Mouse (Mus musculus): ENCODE measurements at regions not wholly inside any gene's neighbourhood (a gene's known extent, or its start where the extent isn't known, plus 50 kb on each side); places are given as distances from the start of the nearest gene placed in this dataset.

DNA sequence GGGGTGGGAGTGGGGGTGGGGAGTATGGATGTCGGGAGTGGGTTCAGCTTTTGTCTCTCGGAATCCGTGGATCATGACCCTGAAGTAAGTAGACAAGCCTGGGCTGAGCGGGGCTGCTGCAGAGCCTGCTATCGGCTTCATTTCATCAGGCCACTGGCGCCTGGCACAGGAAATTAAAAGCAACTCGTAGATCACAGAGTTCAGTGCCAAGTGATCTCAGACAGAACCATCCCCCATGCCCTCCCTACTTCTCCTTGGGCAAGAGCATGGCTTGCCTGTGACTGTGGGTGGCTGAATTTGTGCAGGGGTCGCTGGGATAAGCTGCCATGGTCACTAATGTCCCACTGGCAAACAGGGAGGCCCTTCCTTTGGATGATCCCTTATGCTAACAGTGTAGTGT is 161.3 kb upstream of the Il12b start:
- DNase-seq = no peak

DNA sequence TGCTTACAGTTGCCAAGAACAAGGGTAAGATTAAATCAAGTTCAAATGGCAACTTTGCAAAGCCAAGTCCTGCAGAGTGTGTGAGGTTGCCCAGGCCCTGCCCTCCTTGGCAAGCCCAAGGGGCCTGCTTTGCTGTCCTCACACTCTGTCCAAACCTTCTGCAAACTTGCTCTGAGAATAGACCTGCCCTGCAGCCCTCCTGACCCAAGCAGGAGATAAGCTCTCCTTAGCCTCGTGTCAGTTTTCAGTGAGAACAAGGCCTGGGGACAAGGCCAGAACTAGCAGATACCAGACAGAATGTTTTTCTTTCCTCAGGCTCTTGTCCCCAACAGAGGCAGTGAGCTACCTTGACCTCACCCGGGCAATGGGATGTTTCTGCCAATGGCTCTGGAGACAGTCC is 156.7 kb upstream of the Il12b start:
- no peak for DNase-seq

DNA sequence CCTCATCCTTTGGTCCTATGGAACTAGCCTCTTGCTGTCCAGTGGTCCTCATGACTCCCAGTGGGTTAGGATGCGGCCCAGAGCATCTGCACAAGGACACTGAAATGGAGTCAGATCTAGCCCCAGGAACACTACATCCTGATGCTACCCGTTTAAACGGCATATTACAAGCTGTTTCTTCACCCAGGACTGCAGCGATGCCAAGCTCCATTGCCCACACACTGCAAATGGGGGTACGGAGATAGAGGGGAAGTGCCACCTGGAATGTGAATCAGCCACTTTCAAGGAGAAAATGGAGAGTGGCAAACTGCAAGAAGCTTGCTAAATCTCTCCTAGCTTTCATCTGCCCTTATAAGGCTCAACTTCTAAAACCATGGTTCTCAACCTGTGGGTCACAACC is 148.0 kb upstream of the Il12b start:
- DNase-seq = no peak

DNA sequence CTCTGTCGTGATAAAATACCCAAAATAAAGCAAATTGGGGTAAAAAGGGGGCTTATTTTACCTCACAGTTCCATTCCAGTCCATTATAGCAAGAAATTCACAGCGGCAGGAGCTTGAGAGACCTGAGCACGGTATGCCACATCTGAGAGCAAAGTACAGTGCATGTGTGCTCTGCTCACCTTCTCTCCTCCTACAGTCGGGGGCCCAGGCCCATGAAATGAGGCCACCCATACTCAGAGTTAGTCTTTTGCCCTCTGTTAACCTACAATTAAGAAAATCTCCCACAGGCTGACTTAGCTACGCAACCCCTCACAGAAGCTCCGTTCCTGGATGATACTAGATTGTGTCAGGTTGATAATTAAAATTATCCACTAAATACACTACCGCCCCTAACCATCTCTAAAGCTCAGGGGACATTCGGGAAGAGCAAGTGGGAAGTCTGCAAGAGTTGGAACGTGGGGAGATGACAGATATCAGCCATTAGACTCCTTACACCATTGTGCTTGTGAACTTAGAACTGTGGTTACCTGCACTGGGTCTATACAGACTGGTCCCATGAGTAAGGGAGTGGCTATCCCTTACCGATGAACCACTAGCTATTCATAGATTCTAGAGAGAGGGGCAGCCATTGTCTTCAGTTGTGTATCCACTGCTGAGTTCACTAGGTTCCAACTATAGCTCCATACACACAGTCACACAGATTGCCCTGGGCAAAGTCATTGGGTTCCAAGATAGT is 139.3 kb upstream of the Il12b start:
- no peak for DNase-seq

DNA sequence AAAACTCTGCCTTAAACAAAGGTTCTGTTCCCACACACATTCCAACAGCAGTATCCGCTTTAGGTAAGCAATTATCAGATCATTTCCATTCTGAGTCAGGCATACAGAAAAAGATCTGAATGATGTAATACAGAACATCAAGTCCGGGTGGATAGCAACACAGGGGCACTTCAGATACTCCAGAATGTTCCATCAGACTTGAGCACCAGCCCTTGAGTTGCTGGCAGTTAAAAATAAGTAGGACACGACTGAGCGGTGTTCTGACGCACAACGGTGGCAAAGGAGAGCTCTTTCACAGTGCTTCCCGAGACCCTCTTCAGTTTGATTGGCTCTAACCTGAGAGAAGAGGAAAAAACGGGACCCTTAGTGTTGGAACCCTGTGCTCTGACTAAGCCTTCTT is 138.2 kb upstream of the Il12b start:
- DNase-seq = no peak

DNA sequence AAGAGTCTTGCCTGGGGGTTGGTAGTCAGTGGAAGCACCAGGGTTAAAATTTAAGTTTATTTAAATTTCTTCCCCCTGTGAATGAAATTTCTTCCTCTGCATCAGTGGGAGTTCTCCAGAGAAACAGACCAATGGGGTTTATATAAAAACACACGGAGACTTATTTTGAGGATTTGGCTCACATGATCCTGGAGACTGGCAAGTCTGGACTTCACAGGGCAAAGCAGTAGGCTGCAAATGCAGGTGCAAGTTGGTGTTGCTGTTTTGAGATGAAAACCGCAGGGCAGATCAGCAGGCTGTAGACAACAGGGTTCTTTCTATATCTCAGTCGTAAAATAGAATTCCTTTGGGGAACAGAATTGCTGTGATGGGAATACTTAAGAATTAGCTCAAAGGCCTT is 137.3 kb upstream of the Il12b start:
- no peak for DNase-seq

DNA sequence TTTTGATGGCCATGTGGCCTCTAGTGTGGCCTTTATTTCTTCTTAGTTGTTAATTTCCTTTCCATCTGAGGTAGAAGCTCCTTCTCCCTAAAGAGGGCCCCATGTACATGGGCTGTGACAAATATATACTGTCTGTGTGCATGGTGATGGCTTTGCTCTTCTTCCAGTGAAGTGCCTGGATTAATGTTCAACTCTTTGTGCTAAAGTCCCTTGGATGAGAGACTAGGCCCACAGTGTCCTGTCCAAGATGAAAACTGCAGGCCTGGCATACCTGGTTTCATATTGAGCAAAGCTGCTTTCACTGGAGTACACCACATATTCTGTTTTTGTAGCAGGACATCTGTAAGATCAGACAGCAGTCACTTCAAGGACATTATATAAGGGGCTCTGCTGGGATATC is 127.6 kb upstream of the Il12b start:
- peak; percentile 31 to 49 for DNase-seq

DNA sequence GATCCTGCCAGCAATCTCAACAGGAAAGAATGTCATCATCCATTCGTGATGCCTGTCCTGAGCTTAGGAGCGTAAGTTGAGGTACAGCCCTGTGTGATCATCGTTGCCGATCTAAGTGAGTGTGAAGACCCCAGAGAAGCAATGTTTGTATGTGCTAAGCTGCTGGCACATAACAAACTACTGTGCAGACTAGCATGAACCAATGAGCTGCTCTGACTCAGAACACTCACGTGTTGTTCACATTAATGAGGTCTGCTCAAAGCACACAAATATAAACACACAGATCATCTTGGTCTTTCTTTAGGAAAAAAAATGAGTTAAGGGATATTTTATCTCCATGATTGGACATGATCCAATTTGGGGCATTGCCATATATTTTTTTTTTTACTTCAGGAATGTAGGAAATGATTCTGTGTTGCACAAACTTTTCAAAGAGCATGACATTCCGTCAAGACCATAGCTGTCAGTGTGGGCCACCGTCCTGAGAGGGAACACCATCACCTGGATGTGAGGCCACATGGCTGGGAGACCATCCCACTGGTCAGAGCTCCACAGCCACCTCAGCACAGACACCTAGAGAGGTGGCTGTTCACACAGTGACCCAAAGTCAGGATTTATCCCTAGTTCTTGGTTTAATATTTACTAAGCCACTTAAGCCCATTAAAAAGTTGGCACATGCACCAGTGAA is 121.2 kb upstream of the Il12b start:
- no peak for DNase-seq

DNA sequence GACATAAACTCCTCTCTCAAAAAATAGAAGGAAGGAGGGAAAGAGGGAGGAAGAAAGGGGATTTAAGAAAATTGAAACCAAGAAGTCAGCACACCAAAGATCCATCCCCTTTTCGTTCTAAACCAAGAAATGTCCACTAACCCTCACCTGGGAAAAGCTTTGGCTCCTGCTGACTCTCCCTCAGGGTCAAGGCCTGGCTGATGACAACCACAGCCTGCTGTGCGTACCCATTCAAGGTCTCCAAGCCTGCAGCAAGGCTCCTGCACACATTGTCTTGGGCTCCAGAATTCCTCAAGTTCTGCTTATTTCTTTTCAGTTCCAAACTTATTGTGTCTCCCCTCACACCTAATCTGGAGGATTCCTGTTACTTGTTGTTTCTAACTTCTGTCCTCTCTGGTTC is 113.9 kb upstream of the Il12b start:
- no peak for DNase-seq

DNA sequence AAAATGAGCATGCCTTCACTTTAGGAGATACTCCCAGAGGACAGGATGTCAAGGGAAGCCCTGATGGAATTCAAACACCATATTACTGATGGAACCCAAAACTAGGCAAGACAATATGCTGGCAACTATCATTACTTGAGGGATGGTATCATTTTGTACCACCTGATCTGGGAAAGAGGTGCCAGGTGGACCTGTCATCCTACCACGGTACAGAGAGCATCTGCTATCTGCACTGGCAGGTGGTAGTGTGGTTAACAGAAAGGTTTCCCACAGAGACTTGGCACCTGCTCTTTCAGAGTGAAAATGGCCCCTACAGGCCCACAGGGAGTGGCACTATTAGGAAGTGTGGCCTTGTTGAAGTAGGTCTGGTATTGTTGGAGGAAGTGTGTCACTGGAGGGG is 111.0 kb upstream of the Il12b start:
- no peak for DNase-seq

DNA sequence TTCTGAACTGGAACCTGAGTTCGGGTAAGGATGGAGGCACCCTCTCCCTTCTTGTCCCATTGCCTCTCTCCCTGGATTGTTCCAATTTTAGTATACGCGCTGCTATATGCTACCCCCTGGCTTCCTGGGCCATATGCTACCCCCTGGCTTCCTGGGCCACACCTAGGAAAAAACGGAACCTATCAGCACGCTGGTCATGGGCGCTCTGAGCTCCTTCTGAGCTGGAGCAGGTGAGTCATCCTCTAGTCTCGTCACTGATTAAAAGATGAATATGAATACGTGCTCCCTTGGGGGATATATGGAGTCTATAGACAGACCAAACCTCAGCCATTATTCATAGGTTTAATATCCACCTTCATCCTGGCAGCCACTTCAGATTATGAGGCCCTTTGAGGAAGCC is 96.1 kb upstream of the Il12b start:
- no peak for DNase-seq

DNA sequence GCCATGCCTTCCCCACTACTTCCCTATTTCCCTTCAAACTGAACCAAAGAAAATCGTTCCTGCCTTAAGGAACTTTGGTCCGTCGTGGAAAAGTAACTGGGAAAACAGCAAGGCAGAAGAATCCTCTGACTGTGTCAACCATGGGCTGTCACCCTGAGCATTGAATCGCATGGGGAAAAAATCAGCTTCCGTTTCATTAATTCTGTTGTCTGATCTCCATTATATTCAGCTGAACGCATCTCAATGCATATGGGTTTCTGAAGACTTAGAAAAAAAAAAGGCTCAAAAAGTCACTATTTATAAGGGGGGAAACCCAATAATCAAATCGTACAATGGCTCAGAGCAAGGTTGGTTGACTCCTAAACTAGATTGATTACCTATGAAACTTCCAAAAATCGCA is 83.8 kb upstream of the Il12b start:
- no peak for DNase-seq

DNA sequence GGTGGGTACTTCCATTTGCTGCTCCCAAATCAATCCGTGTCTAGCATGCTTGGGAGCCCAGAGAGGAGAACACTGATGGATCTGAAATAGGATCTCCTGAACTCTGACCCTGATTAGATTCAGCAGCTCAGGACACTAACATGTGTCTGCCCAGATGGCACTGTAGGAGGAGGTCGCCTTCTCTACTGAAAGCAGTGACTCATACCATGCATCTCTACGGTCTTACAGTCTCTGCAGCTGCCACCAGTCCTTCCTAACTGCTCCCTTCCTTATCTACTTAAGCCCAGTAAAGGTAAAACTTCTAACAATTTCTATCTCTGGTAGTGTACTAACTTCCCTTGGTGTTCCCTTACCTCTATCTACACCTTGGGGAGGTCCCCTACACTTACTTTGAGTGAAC is 80.7 kb upstream of the Il12b start:
- no peak for DNase-seq

DNA sequence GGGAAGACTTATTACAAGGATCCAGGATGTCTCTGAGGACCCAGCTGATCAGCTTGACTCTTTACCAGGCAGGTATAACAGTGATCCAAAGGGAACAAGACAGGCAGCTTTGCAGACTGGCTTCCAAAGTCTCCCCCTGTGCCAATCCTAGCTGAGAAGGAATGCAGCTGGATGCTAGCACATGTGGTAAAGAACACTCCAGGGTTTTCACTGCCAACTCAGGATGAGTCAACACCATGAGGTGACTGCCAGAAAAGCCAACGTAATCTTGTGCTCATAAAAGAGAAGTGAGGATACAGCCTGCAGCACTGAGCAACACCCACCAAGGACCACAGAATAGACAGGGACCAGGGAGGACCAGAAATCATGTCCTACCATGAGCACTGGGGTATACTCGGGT is 76.5 kb upstream of the Il12b start:
- DNase-seq = no peak

DNA sequence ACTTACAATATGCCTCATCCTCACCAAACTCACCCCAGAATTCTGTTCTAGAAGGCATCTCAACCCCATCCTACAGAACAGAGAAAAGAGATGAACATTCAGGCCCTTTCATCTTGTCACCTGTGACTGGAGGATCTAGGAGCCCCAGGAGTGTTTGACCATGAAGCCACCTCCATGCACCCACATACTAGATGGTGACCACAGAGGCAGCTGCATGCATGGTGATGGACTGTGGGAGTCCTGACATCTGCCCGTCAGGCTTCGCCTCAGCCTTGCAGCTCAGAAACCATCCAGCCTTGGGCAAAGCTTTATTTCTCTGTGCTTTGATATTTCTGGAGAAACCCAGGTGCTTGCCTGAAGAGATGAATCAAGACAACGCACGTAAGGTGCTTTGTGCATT is 74.8 kb upstream of the Il12b start:
- no peak for DNase-seq

DNA sequence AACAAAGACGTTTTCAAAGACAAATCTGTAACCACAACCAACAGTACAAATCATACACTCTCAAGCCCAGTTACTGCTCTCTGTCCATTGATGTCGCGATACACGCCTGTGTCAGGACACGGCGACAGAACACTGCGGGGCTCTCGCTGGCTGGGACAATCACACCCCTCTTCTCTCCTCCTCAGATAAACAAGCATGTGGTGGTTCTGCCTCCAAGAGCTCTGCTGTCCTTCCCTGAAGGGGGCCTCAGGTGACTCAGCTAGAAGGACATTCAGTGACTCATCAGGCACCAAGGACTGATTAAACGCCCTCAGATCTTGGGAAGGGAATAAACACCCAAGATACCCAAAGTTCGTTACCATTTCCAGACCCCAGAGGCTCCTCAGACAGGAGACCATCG is 74.3 kb upstream of the Il12b start:
- no peak for DNase-seq

DNA sequence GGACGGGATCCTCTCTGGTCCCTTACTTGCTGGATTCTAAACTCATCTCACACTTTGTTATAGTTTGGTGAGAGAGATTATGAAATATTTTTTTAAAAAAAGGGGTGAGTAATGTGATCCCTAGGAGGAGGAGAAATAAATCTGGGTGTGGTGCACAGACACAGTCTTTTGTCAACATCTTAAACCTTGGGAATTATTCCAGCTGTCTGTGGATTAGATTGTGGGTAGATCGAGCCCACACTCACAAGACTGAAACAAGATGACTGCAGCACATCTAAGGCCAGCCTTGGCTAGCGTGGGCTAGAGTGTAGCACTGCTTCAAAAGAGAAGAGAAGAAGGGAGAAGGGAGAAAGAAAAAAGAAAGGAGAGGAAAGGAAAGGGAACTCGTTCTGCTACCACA is 70.4 kb upstream of the Il12b start:
- DNase-seq = no peak

DNA sequence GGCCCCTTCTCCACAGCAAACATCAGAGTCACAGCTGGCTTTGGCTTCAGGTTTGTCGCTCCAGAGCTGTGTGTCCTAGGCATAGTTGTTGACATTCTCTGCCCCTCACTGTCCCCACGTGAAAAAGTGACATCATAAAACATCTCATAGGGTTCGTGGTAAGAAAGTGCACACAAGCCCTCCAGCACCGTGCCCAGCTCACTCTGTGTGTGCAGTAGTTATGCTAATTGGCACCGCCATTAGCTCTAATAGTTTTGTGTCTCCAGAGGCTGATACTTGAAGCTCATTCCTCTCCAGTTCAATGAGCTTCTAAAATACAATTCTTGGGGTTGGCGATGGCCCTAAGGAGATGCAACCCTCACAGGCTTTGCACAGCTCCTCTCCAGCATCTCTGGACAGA is 69.4 kb upstream of the Il12b start:
- DNase-seq = no peak

DNA sequence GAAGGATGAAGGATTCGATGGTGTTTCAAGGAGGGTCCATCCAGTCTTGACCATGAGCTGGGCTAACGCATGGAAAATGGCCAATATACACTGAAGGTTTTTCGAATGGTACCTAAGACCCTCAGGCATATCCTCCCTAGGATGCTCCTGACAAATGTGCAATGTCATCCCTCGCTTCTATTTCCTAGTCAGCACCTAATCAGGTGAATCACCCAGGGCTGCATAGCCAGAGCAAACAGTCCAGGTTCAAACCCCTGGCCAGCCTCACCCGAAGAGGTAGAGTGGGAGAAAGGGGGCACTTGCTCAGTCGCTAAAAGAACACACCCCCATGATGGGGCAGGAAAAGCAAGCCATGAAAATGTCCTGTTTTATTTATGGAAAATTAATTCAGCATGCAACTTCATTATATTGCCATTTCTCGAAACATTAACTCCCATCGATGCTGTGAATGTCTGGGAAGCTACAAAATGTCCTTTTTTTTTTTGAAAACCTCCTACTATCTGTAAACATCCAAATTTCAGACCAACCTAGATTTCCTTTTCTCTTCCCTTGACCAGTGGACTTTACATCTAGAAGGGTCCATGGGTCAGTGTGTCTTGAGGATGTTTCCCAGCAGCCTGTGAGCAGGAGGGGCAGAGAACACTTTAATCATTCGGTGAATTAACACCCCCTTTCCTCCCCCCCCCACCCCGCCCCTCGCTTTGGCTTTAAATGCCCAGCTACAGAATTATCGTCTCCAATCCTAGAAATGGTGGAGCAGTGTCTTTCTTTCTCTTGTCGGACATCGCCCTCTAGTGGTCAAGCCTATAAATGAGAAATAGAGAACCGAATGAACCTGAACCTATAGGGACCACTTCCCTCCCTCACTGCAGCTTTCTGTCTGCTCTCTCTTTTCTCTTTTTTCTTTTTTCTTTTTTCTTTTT is 68.8 kb upstream of the Il12b start:
- peak; percentile 46 to 53 for DNase-seq

DNA sequence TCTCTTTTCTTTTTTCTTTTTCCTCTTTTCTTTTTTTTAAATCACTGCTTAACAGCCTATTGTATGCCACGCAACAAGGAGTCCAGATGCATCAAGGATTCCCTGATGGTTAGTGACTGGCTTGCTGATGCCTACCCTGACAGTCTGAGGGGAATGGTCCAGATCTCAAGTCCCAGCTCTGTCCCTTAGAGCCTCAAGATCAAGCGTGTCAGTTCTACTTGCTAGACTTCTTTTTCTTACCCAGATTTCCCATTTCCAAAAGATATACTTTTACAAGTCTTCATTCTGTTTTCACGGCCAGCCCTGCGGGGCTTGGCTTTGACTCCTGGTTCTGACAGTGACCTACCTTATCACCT is 68.1 kb upstream of the Il12b start:
- DNase-seq = no peak

DNA sequence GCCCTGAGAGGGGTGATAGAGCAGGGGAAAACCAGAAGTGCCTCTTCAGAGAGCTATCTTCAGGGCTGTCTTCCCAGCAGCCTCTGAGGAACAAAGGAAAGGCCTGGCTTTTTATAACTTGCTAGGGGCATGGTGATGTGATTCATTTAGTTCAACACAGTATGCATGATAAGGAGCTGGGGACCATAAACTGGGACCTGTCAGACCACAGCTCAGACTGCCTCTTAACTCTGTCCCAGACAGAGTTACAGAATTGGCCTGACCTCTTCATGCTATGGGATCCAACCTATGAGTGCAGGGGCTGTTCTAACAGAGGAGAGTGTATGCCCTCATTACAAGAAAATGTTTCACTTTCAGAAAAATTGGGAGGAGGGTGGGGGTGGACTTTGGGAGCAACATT is 59.3 kb upstream of the Il12b start:
- no peak for DNase-seq

DNA sequence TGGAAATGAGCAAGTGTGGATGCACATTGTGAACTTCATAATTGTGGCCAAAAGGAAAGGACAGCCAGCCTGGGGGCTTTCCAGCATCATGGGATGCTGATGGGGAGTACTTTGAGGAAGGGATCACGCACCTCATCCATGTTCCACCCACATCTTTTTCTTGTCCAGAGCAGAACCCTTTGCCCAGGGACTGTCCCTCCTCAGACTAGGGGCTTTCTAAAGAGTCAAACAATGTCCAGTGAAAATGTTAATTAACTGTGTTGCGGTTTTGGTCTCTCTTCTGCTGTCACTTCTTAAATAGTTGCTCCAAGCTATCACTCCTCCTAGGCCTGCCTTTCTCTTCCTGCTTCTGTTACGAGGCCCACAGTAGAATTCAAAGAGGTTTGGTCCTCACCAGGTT is 51.6 kb upstream of the Il12b start:
- no peak for DNase-seq

DNA sequence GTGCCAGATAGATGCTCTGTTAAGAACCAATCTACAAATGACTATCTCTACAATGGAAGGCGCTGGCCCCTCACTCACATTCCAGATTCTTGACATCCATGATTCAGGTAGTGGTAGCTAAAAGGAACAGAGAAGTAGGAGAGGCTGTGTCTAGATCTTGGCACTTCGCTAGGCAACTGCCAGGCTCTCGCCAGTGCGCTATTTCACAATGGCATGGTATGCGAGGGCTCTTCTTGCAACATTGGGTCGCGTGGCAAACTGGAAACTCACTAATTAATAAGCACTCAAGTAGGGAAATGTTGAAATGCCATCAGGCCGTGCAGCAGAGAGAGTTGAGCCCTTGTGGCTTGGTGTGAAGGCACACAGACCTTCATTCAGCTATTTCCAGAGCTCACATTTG is 50.3 kb upstream of the Il12b start:
- DNase-seq = no peak

All from kidney, adult 8-10 months (tissue).